Mouse (Mus musculus) heart, postnatal 0 days (tissue): ENCODE data around the gene Lix1l. TPM values are rescaled to one million over a fixed set of nuclear protein-coding genes. Genes with fewer than 3 reads are reported as not detected.

Experiments used
- ATAC-seq: fragments of 200-750 bp; cut with Nextera tagmentation; 2 replicates; pipeline ENCODE4 v1.8.0; 2017; ENCODE audit warnings: low read depth, moderate number of reproducible peaks, moderate library complexity; ENCODE audit not compliant: insufficient read depth
- DNase-seq: peaks from one replicate; pipeline ENCODE4 v3.0.0-alpha.2; 2016; ENCODE audit warnings: low spot score
- H3K27ac ChIP-seq: fragments of 300-500 bp; sonication (generic); 2 replicates; pipeline ENCODE4 v1.5.1; 2014; ENCODE audit warnings: low read depth, mild to moderate bottlenecking
- H3K27me3 ChIP-seq: fragments of 300-500 bp; sonication (generic); 2 replicates; pipeline ENCODE4 v1.6.1; 2014; ENCODE audit warnings: low read length, mixed read lengths; ENCODE audit not compliant: control insufficient read depth, insufficient read depth
- H3K36me3 ChIP-seq: fragments of 300-500 bp; sonication (generic); replicated peaks from 2 replicates; pipeline ENCODE4 v1.6.1; 2014; ENCODE audit warnings: low read length, mixed read lengths; ENCODE audit not compliant: control insufficient read depth, insufficient read depth
- H3K4me1 ChIP-seq: fragments of 300-500 bp; sonication (generic); 2 replicates; pipeline ENCODE4 v1.6.1; 2014; ENCODE audit warnings: antibody characterized with exemption; ENCODE audit not compliant: control insufficient read depth, insufficient read depth
- H3K4me2 ChIP-seq: fragments of 300-500 bp; sonication (generic); 2 replicates; pipeline ENCODE4 v1.6.1; 2014; ENCODE audit warnings: low read depth, mild to moderate bottlenecking, low read length, moderate library complexity
- H3K4me3 ChIP-seq: fragments of 300-500 bp; sonication (generic); 2 replicates; pipeline ENCODE4 v1.5.1; 2014; ENCODE audit warnings: low read depth, low read length
- H3K9ac ChIP-seq: fragments of 300-500 bp; sonication (generic); replicated peaks from 2 replicates; pipeline ENCODE4 v1.6.1; 2014; ENCODE audit warnings: low read depth, low read length, mixed read lengths
- H3K9me3 ChIP-seq: fragments of 300-500 bp; sonication (generic); replicated peaks from 2 replicates; pipeline ENCODE4 v1.6.1; 2016; ENCODE audit warnings: low read length; ENCODE audit not compliant: control insufficient read depth
- CTCF ChIP-seq: IDR thresholded peaks from 2 replicates; pipeline ENCODE4 v1.5.1; 2016; ENCODE audit warnings: antibody characterized with exemption, control low read depth, low read depth
- EP300 ChIP-seq: IDR thresholded peaks from 2 replicates; pipeline ENCODE4 v1.6.1; 2016; ENCODE audit warnings: antibody characterized with exemption, low read depth
- WGBS: fragments of 180-500 bp; shearing (Covaris S2); extraction: QIAGEN DNeasy Blood & Tissue Kit; methylation state at CpG from one replicate; pipeline ENCODE4 v1.1.7; 2014; 5-methylcytosine and 5-hydroxymethylcytosine counted together
- polyA plus RNA-seq: library from polyadenylated mRNA; unstranded; fragments of >200 nt; fragmentation: Nextera tagmentation; extraction: Ambion mirVana; gene quantifications from 2 replicates; pipeline ENCODE4 v1.2.1, GENCODE M21; 2015
- total RNA-seq: library from RNA; depleted of rRNA; stranded (reverse); fragments of >200 nt; gene quantifications from 2 replicates; pipeline ENCODE4 v1.2.3, GENCODE M21; 2014; ENCODE audit warnings: low replicate concordance; rRNA removed

Lix1l gene
- 33.1 and 50.6 TPM in 2 replicates for total RNA-seq
- 3.6 and 5.1 TPM in 2 replicates for polyA plus RNA-seq

- 2% methylated on average over 27 of the region's 27 CpGs for WGBS
- peak within 1 kb of the TSS; percentile 87 for H3K4me2 ChIP-seq
- peak within 1 kb of the TSS; percentile 98 for H3K27ac ChIP-seq
- no peaks in the 10 kb centered on the region for H3K27me3 ChIP-seq
- DNase-seq (peak; percentile 97), ATAC-seq (peak; percentile 92)
- H3K4me1 ChIP-seq: peaks cover 10% of the 10 kb centered on the region; the same call in 1 of the 2 replicates
- TF ChIP-seq EP300: no peak
- no peak for TF ChIP-seq CTCF
- H3K36me3 ChIP-seq: 0 out of 2 replicates have a peak, but pooled peaks cover 4% of the 10 kb centered on the region
- peak within 1 kb of the TSS; percentile 77 for H3K4me3 ChIP-seq
- no peaks in the 10 kb centered on the region for H3K9me3 ChIP-seq
- peak within 1 kb of the TSS; percentile 85 for H3K9ac ChIP-seq
Measured at GRCm38 (mm10) chr3:96600639-96601250, at the start of gene Lix1l. Lix1l (plus strand) TSS chr3:96601149.

- peak; percentile 78 for DNase-seq
- Histone ChIP-seq H3K36me3 (no peaks in the 10 kb centered on the region), H3K4me1 (peaks cover 46% of the 10 kb centered on the region), H3K4me2 (peak overlapping the region; percentile 14; the same call in 1 of the 2 replicates), H3K27ac (peak overlapping the region; percentile 71), H3K4me3 (no peak overlapping the region), H3K27me3 (no peaks in the 10 kb centered on the region), H3K9ac (no peak overlapping the region), H3K9me3 (no peaks in the 10 kb centered on the region)
- no peak for ATAC-seq
- TF ChIP-seq EP300: peak; percentile 55; the same call in 1 of the 2 replicates
- peak; percentile 68 for TF ChIP-seq CTCF
- WGBS: 10% methylated on average over 8 of the region's 8 CpGs
Measured at GRCm38 (mm10) chr3:96551203-96551602, 49.7 kb upstream of the Lix1l start.

- no peaks in the 10 kb centered on the region for H3K27me3 ChIP-seq
- no peaks in the 10 kb centered on the region for H3K36me3 ChIP-seq
- H3K4me1 ChIP-seq: peaks cover 48% of the 10 kb centered on the region
- no peak overlapping the region for H3K4me2 ChIP-seq
- no peak overlapping the region for H3K4me3 ChIP-seq
- no peak for TF ChIP-seq CTCF
- no peak for TF ChIP-seq EP300
- H3K27ac ChIP-seq: peak overlapping the region; percentile 71
- no peak for DNase-seq
- no peaks in the 10 kb centered on the region for H3K9me3 ChIP-seq
- WGBS: 54% methylated on average over 7 of the region's 7 CpGs
- no peak for ATAC-seq
- no peak overlapping the region; the same call in 1 of the 2 replicates for H3K9ac ChIP-seq
Measured at GRCm38 (mm10) chr3:96551890-96552289, 49.1 kb upstream of the Lix1l start.

GRCm38 (mm10) chr3:96553601-96554000 lies 47.3 kb upstream of the Lix1l start:
- peak overlapping the region; percentile 96; the same call in 1 of the 2 replicates for H3K27ac ChIP-seq
- peaks cover 44% of the 10 kb centered on the region for H3K4me1 ChIP-seq
- DNase-seq (no peak), ATAC-seq (no peak)
- no peaks in the 10 kb centered on the region for H3K36me3 ChIP-seq
- H3K4me3 ChIP-seq: no peak overlapping the region
- H3K9me3 ChIP-seq: no peaks in the 10 kb centered on the region
- TF ChIP-seq CTCF: no peak
- TF ChIP-seq EP300: no peak
- no peak overlapping the region for H3K4me2 ChIP-seq
- WGBS: 72% methylated on average over 6 of the region's 6 CpGs
- H3K9ac ChIP-seq: no peak overlapping the region
- no peaks in the 10 kb centered on the region for H3K27me3 ChIP-seq

GRCm38 (mm10) chr3:96554251-96554650 lies 46.7 kb upstream of the Lix1l start:
- peak overlapping the region; percentile 96 for H3K27ac ChIP-seq
- no peak for ATAC-seq

More at GRCm38 (mm10) chr3:96554251-96554650, 46.7 kb upstream of the Lix1l start:
- Histone ChIP-seq H3K27me3 (no peaks in the 10 kb centered on the region), H3K9ac (peak overlapping the region; percentile 16; the same call in 1 of the 2 replicates), H3K4me1 (peaks cover 44% of the 10 kb centered on the region), H3K4me3 (no peak overlapping the region), H3K9me3 (no peaks in the 10 kb centered on the region), H3K4me2 (no peak overlapping the region), H3K36me3 (peaks cover 6% of the 10 kb centered on the region)
- 75% methylated on average over 6 of the region's 6 CpGs for WGBS
- no peak for DNase-seq
- TF ChIP-seq EP300 (no peak), CTCF (no peak)
